Mouse (Mus musculus): Measurements from ENCODE around the gene Gm15557.

Gene Gm15557

DNA sequence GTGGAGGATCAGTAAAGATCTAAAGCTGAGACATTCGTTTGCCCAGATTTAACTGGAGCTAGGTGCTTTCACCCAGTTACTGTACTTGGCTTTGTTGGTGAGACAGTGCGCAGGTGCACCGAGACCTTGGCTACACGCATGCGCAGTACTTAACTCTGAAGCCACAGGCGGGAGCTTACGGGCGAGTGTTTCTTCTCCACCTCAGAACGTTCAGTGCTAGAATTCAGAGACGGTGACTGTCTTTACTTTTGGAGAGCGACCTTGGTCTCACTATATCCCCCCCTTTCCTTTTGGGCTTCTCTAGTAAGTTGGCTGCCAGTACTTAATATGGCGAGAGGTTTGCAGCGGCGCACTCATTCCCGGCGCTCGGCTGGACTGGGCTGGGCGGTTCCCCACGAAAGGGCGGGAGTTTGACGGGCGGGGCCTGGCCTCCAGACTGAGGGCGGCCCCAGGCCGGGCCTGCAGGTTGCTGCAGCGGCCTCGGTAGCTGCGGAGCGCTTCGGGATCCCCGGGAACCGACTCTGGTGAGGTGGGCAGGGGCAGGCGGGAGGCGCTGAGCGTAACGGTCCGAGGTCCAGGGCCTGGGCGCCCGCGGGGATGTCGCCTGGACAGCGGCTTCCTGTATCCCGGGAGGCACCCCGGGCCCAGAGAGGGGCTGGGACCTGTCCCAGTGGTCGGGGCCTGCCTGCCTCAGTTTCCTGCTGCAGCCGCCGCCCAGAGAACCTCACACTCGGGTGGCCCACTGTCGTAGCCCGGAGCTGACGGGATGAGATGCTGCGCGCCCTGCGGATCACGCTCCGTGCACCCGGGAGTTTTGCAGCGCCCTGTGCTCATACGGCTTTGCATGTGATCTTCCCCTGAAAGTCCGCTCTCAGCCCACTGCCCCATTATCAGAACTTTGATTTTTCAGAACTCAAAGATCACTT lies 15.9 kb downstream of the Gm15557 start, which contains the start of gene Cep250:
Gene Cep250 (plus strand): TSS at position 325 of the 926 bp plus-strand sequence.
- peak; percentile 92 to 93 for DNase-seq

DNA sequence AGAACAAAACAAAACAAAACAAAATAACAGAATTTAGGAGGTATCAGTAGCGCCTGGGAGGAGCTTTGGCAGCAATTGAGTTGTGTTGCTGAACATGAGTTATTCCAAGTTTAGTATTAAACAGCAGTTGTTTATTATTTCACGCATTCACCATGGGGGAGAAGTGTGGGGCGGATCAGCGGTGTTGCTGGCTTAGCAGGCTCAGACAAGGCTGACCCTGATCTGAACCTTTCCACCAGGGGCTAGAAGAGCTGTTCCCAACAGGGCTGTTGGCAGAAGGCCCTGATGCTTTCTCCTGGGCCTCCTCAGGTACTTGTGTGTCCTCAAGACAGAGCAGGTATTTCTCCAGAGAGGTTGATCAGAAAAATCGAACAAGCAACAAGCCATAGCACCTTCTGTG lies 19.5 kb downstream of the Gm15557 start:
- no peak for DNase-seq

DNA sequence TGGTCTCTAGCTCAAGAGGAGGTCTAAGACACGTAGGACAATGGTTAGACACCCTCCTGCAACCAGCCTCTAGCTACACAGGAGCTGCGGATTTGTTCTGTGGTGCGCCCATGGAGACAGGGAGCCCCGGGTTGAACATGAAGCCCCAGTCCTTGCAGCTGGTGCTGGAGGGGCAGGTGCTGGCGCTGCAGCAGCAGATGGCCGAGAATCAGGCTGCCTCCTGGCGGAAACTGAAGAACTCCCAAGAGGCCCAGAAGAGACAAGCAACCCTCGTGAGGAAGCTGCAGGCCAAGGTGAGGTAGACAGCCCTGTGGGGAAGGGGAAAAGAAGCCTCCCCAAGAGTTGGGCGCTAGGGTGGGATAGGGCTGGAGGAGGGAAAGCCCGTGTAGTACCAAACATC lies 21.3 kb downstream of the Gm15557 start:
- peak in 1 of 2 experiments; percentile 14 for DNase-seq

DNA sequence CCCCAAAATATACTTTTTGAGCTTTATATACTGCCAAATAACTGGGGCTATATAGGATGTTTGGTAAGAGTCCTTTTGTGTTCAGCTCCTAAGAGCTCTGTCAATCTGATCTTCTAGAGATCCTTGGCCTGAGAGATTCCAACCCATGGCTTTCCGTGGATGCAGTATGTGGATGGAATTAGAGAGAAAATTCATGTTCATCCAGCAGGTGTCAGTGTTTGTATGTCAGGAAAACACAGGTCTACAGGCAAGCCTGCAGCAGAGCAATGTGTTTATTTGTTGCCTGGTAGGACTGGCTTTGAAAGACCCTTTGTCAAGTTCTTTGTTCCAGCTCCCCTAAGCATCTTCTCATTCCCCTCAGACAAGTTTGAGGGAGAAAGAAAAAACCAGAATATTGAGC lies 22.5 kb downstream of the Gm15557 start:
- peak; percentile 61 to 76 for DNase-seq

DNA sequence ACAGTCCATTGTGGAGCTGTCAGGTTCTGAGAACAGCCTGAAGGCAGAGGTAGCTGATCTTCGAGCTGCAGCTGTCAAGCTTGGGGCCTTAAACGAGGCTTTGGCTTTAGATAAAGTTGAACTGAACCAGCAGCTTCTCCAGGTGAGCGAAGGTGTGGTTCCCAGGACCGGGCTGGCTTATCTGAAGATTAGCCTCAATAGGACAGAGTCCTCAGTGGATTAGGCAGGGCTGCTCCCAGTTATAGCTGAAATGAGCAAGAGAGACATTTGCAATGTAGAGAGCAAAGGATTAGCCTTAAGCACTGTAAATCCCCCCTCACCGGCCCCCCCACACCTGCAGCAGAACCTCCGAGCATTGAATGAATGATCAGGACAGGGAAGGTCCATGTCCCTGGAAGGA lies 32.8 kb downstream of the Gm15557 start:
- no peak for DNase-seq

DNA sequence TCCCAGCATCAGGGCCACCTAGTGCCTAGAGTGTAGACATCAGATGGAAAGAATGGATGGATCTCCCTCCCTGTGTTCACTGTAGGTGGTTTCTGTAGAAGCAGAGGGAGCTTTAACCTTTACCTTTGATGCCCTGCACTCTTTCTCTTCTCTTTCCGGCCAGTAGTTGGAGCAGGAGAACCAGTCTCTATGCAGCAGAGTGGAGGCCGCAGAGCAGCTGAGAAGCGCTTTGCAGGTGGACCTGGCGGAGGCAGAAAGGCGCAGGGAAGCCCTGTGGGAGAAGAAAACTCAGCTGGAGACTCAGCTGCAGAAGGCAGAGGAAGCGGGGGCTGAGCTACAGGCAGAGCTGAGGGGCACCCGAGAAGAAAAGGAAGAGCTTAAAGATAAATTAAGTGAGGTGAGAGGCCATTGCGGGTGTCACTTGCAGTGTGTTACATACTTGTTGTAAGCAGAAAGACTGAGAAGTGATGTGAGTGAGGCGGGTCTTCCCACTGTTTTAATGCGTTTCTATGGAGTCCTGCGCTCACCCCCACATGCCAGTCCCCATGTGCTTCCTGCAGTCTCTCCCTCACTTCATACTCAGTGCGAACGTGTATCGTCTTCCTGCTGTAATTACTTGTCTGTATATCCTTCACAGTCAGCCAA lies 33.7 kb downstream of the Gm15557 start:
- DNase-seq = no peak

DNA sequence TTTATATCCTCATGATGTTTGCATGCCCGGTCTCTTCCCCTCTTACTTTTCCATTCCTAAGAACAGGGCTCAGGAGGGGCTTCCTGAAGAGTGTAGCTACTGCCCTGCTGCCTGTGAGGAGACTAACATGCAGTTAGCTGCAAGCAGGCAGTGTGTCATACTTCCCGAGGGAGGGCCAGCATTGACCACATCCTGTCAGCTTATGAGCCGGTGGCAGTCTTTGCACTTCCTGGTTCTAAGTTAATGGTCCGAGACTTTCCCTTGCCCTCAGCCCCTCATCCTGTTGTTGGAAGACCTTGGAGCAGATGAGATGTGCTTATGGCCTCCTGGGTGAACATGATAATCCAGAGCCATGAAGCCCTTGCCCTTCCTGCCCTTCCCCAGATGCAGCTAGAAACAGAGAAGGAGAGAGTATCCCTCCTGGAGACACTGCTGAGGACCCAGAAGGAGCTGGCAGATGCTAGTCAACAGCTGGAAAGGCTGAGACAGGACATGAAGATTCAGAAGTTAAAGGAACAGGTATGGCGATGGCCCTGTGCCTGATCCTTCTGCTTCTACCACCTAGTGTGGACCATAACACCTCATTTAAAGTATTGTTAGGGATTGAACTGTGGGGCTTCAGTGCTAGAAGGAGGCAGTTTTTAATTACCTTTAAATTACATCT lies 38.9 kb downstream of the Gm15557 start:
- DNase-seq = no peak

DNA sequence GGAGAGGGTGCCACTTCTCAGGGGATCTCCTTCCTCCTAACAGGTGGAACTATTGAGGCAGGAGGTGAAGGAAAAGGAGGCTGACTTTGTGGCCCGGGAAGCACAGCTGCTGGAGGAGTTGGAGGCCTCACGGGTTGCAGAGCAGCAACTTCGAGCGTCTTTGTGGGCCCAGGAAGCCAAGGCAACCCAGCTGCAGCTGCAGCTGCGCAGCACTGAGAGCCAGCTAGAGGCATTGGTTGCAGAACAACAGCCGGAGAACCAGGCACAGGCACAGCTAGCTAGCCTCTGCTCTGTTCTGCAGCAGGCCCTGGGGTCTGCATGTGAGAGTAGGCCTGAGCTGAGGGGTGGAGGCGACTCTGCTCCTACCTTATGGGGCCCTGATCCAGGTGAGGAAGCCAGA lies 45.2 kb downstream of the Gm15557 start:
- DNase-seq = no peak

DNA sequence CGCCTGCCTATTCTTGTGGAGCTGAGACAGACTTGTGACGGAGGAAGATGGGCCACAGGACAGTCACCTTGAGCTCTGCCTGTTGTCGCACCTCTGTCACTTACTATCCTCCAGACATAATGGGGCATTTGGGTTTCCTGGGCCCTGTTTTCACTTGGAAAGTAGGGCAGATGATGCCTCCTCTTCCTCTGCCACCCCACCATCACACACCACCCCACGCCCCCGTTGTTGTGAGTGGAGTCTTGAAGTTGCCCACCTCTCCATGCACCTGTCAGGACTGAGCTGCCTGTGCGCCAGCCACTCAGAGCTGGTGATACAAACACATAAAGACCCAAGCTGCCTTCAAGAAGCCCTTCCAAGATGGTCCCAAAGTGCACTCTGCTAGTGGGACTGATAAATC lies 46.6 kb downstream of the Gm15557 start:
- no peak for DNase-seq

DNA sequence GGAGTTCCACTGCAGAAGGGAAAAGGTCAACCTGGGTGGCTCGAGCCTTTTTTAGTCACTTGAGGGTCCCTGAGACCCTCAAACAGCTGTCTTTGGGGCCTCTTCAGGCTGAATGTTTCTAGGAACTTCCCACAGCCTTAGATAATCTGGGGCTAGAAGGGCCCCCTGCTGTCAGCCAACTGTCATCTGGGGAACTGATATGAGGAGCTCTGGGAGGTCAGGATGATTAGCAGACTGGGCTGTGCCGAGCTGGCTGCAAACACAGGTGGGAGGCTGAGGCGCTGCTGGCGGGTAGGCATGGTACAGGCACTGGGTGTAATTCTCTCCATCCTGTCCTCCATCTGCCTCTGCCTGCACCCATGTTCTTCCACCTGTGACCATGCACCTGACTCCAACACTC lies 48.6 kb downstream of the Gm15557 start:
- DNase-seq = peak; percentile 67 to 71

DNA sequence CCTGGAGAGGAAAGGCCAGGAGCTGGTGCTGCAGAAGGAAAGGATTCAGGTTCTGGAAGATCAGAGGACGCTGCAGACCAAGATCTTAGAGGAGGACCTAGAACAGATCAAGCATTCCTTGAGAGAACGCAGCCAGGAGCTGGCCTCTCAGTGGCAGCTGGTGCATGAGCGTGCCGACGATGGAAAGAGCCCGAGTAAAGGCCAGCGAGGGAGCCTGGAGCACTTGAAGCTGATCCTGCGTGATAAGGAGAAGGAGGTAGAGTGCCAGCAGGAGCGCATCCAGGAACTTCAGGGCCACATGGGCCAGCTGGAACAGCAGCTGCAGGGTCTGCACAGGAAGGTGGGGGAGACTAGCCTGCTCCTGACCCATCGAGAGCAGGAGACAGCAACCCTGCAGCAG lies 50.6 kb downstream of the Gm15557 start:
- peak; percentile 59 to 69 for DNase-seq

DNA sequence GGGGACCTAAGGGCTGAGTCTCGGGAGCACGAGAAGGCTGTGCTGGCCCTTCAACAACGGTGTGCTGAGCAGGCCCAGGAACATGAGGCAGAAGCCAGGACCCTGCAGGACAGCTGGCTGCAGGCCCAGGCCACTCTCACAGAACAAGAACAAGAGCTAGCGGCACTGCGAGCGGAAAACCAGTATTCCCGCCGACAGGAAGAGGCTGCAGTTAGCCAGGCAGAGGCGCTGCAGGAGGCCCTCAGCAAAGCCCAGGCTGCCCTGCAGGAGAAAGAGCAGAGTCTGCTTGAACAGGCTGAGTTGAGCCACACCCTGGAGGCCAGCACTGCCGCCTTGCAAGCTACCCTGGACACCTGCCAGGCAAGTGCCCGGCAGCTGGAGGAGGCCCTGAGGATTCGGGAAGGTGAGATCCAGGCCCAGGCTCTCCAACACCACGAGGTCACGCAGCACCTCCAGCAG lies 51.4 kb downstream of the Gm15557 start:
- peak; percentile 98 to 99 for DNase-seq
